Comparison of ENCODE assay signal across 13 mouse cellular contexts in genomic region chr14:28456372-28457076, GRCm38 (mm10). TPM values are rescaled to one million over a fixed set of nuclear protein-coding genes. Genes with fewer than 3 reads are reported as not detected.
DNase-seq lines count a peak whose midpoint lies in the region; ATAC-seq and TF ChIP-seq lines count a peak whose summit lies in the region.
"Had no signal": no experiment of that assay in that cellular context is flagged by ENCODE, and none has a peak within 500 bp of the region (broad histone marks: within the 10 kb centered on the region; RNA-seq: fewer than 3 reads in every experiment).

No protein-coding gene starts in this region.

- no peak for ATAC-seq in kidney, embryonic 16.5 days (ENCODE audit: low FRiP score, low TSS enrichment)
- ATAC-seq in Patski: peak; percentile 35
- ATAC-seq in common myeloid progenitor, adult 5-6 weeks (replicated peaks; ENCODE audit: low read depth, poor library complexity, severe bottlenecking): peak; percentile 83
- no peak for ATAC-seq in hindbrain, postnatal 0 days

- POLR2A ChIA-PET in Patski (lab: Charles Lee): interaction anchor here (0.7 kb wide), 1 partner anchor 43 kb away, joined by 5 read pairs; no protein-coding TSS in a partner anchor

- DNase-seq in kidney, postnatal 36 days: peak; percentile 44 to 49
- DNase-seq in Patski (ENCODE audit: low read depth, low spot score): peak; percentile 53
- DNase-seq in lung, postnatal 14 days: peak; percentile 23
- DNase-seq in hindbrain, postnatal 0 days (ENCODE audit: low spot score): no peak
- no peak for DNase-seq in cerebellum, postnatal 14 days
- DNase-seq in cerebellum, postnatal 36 days: no peak
- DNase-seq: liver; thymus, postnatal 25 days had no signal

- no peak overlapping the region for H3K4me2 ChIP-seq in kidney, embryonic 16.5 days (replicated peaks; ENCODE audit: low read depth, low read length)
- H3K4me2 ChIP-seq in hindbrain, postnatal 0 days (ENCODE audit: low read depth, low read length): no peak overlapping the region
- H3K4me2 ChIP-seq: hindbrain, embryonic 12.5 days; midbrain, embryonic 12.5 days; neural tube, embryonic 13.5 days had no signal

- 0 out of 2 replicates have a peak, but pooled peaks cover under 1% of the 10 kb centered on the region for H3K4me1 ChIP-seq in kidney, embryonic 16.5 days (ENCODE audit: insufficient read depth, low read length)
- H3K4me1 ChIP-seq in hindbrain, postnatal 0 days (ENCODE audit: insufficient read depth, low read length): peaks cover 2% of the 10 kb centered on the region; the same call in 1 of the 2 replicates

- no peaks in the 10 kb centered on the region for H3K36me3 ChIP-seq in kidney, embryonic 16.5 days (ENCODE audit: insufficient read depth, low read length)
- H3K36me3 ChIP-seq in hindbrain, postnatal 0 days (ENCODE audit: insufficient read depth, low read length): no peaks in the 10 kb centered on the region
- H3K36me3 ChIP-seq: hindbrain, embryonic 12.5 days; midbrain, embryonic 12.5 days; neural tube, embryonic 13.5 days had no signal

- H3K27me3 ChIP-seq in kidney, embryonic 16.5 days (ENCODE audit: insufficient read depth, low read length): no peaks in the 10 kb centered on the region
- H3K27me3 ChIP-seq in Patski: no peaks in the 10 kb centered on the region
- H3K27me3 ChIP-seq in hindbrain, postnatal 0 days (ENCODE audit: insufficient read depth, low read length): no peaks in the 10 kb centered on the region

- CTCF ChIA-PET in Patski (lab: Charles Lee): interaction anchor here (1.2 to 1.3 kb wide), 2 partner anchors 9 to 45 kb away, joined by 3 read pairs; no protein-coding TSS in a partner anchor

- H3K9me3 ChIP-seq in kidney, embryonic 16.5 days (ENCODE audit: low read length): no peaks in the 10 kb centered on the region
- H3K9me3 ChIP-seq in hindbrain, postnatal 0 days (ENCODE audit: low read length): no peaks in the 10 kb centered on the region
- H3K9me3 ChIP-seq: hindbrain, embryonic 12.5 days; midbrain, embryonic 12.5 days; neural tube, embryonic 13.5 days had no signal

- no peak overlapping the region for H3K4me3 ChIP-seq in kidney, embryonic 16.5 days (ENCODE audit: low read length)
- H3K4me3 ChIP-seq in hindbrain, postnatal 0 days (ENCODE audit: low read length): no peak overlapping the region
- H3K4me3 ChIP-seq: hindbrain, embryonic 12.5 days; midbrain, embryonic 12.5 days; neural tube, embryonic 13.5 days had no signal

- no peak overlapping the region for H3K9ac ChIP-seq in kidney, embryonic 16.5 days (replicated peaks; ENCODE audit: low read length)
- no peak overlapping the region for H3K9ac ChIP-seq in hindbrain, postnatal 0 days (replicated peaks; ENCODE audit: low read length)
- H3K9ac ChIP-seq: hindbrain, embryonic 12.5 days; midbrain, embryonic 12.5 days; neural tube, embryonic 13.5 days had no signal

- in situ Hi-C loops in Patski (cut with MboI; ENCODE audit: low pct_unique_long_range_greater_than_20kb): no loop called here

- WGBS in kidney, embryonic 16.5 days: 68% methylated on average over 7 of the region's 7 CpGs
- WGBS in hindbrain, postnatal 0 days: 78% methylated on average over 7 of the region's 7 CpGs

- no peak overlapping the region for H3K27ac ChIP-seq in kidney, embryonic 16.5 days (ENCODE audit: low read length)
- H3K27ac ChIP-seq in hindbrain, postnatal 0 days: no peak overlapping the region
- H3K27ac ChIP-seq: hindbrain, embryonic 12.5 days; midbrain, embryonic 12.5 days; neural tube, embryonic 13.5 days had no signal

- no peak for TF ChIP-seq CTCF in Patski (IDR thresholded peaks at IDR 0.05)
- no peak for TF ChIP-seq CTCF in hindbrain, postnatal 0 days (IDR thresholded peaks at IDR 0.05; ENCODE audit: low read depth)

RNA-seq across cellular contexts. Expression of gene Wnt5a, which starts 48.0 kb away (rescaled TPM):
- 26.0 and 27.9 TPM in 2 replicates for polyA plus RNA-seq in kidney, embryonic 16.5 days (2015; fragmentation: Nextera tagmentation; extraction: Ambion mirVana)
- 19.5 TPM for polyA plus RNA-seq in Patski (2021)
- not detected in 2 replicates for total RNA-seq in common myeloid progenitor, adult 5-6 weeks (2017)
- 18.3 and 21.0 TPM in 2 replicates for total RNA-seq in hindbrain, postnatal 0 days (2014; rRNA removed)
- 17.8 and 19.6 TPM in 2 replicates for polyA plus RNA-seq in hindbrain, postnatal 0 days (2015; fragmentation: Nextera tagmentation; extraction: Ambion mirVana)

Comparison
In these comparisons a context has a peak if more than half of its experiments do, and no peak if none do; other contexts are left out.
1. DNase-seq: peak in kidney, postnatal 36 days (2 of 2), Patski (single experiment) and lung, postnatal 14 days (single experiment); none in hindbrain, postnatal 0 days (single experiment), cerebellum, postnatal 14 days (0 of 2) and cerebellum, postnatal 36 days (0 of 2).
2. ATAC-seq: peak in Patski (single experiment) and common myeloid progenitor, adult 5-6 weeks (single experiment); none in kidney, embryonic 16.5 days (single experiment) and hindbrain, postnatal 0 days (single experiment).